ENCODE assay signal across 9 mouse cellular contexts in the genomic region with DNA sequence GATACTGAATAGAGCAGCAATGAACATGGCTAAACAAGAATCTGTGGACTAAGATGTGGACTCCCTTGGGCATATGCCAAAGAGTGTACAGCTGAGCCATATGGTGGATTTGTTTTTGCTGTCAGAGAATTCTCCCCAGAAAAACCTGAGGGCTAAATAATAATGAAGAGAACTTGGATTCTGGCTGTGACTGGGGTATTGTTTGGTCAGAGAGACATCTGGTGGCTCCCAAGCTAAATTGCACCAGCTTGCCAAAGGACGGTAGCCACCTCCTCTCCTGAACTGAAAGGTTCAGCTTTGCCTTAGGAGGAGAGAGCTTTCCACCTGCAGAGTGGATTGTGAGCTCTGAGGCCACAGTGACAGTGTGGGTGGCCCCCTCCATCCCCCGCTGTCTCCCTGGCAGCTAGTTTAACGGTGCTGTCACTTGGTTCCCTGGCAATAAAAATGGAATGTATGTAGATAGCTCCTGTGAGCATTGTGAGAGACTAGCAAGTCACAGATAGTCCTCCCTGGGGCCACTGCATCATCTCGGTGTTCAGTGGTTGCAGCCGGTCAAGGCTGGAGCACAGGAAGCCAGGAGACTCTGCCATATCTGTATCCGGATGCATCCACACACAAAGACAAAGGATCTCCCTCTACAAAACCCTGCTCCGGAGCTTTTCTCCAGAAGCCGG. TPM values are rescaled to one million over a fixed set of nuclear protein-coding genes. Genes with fewer than 3 reads are reported as not detected.
DNase-seq lines count a peak whose midpoint lies in the region; ATAC-seq and TF ChIP-seq lines count a peak whose summit lies in the region.
"Had no signal": no experiment of that assay in that cellular context is flagged by ENCODE, and none has a peak within 500 bp of the region (broad histone marks: within the 10 kb centered on the region; RNA-seq: fewer than 3 reads in every experiment).

No protein-coding gene starts in this region.

- no peak overlapping the region for H3K9ac ChIP-seq in kidney, embryonic 15.5 days
- H3K9ac ChIP-seq in embryonic facial prominence, embryonic 14.5 days (ENCODE audit: low read depth, low read length): no peak overlapping the region
- no peak overlapping the region for H3K9ac ChIP-seq in heart, embryonic 11.5 days (ENCODE audit: low read depth, low read length)

- H3K36me3 ChIP-seq in kidney, embryonic 15.5 days: no peaks in the 10 kb centered on the region
- H3K36me3 ChIP-seq in embryonic facial prominence, embryonic 14.5 days (ENCODE audit: control insufficient read depth, insufficient read depth, low read length): no peaks in the 10 kb centered on the region
- H3K36me3 ChIP-seq in heart, embryonic 11.5 days (ENCODE audit: control insufficient read depth, insufficient read depth, low read length): no peaks in the 10 kb centered on the region
- no peaks in the 10 kb centered on the region for H3K36me3 ChIP-seq in thymus, adult 2 months (ENCODE audit: control insufficient read depth, insufficient read depth, low read length)

- TF ChIP-seq POLR2A in thymus, adult 2 months (IDR thresholded peaks at IDR 0.05; ENCODE audit: control insufficient read depth, extremely low read depth, insufficient read depth, low read length, poor library complexity): no peak

- no peaks in the 10 kb centered on the region for H3K27me3 ChIP-seq in kidney, embryonic 15.5 days
- H3K27me3 ChIP-seq in embryonic facial prominence, embryonic 14.5 days (replicated peaks; ENCODE audit: control insufficient read depth, insufficient read depth, low read length): no peaks in the 10 kb centered on the region
- H3K27me3 ChIP-seq in heart, embryonic 11.5 days (ENCODE audit: control insufficient read depth, insufficient read depth, low read length): no peaks in the 10 kb centered on the region
- H3K27me3 ChIP-seq in thymus, adult 2 months (ENCODE audit: control insufficient read depth, insufficient read depth, low read length): no peaks in the 10 kb centered on the region

- TF ChIP-seq CTCF in thymus, adult 2 months (IDR thresholded peaks at IDR 0.05; ENCODE audit: borderline replicate concordance, control insufficient read depth, extremely low read depth, insufficient read depth, low read length, poor library complexity): no peak

- ATAC-seq in kidney, embryonic 15.5 days (replicated peaks; ENCODE audit: low FRiP score): no peak
- no peak for ATAC-seq in embryonic facial prominence, embryonic 14.5 days (ENCODE audit: low read depth)
- no peak for ATAC-seq in megakaryocyte, adult 5-6 weeks (ENCODE audit: poor library complexity, severe bottlenecking)
- ATAC-seq in heart, embryonic 11.5 days (replicated peaks; ENCODE audit: insufficient number of reproducible peaks, low FRiP score, low TSS enrichment): no peak

- DNase-seq in kidney, adult 11 months: peak; percentile 5
- DNase-seq in NIH3T3 (ENCODE audit: low read depth): peak; percentile 19
- peak; percentile 11 for DNase-seq in embryonic facial prominence, embryonic 14.5 days (ENCODE audit: low spot score)
- peak; percentile 43 to 58 for DNase-seq in left cerebral cortex, postnatal 14 days (ENCODE audit: low spot score in 2 of 2)
- no peak for DNase-seq in thymus, adult 2 months

- no peaks in the 10 kb centered on the region for H3K4me1 ChIP-seq in kidney, embryonic 15.5 days
- no peaks in the 10 kb centered on the region for H3K4me1 ChIP-seq in embryonic facial prominence, embryonic 14.5 days (ENCODE audit: control insufficient read depth, insufficient read depth, low read length)
- H3K4me1 ChIP-seq in heart, embryonic 11.5 days (ENCODE audit: control insufficient read depth, insufficient read depth, low read length): no peaks in the 10 kb centered on the region
- no peaks in the 10 kb centered on the region for H3K4me1 ChIP-seq in thymus, adult 2 months (replicated peaks; ENCODE audit: control insufficient read depth, insufficient read depth, low read length)

- no peak overlapping the region for H3K4me2 ChIP-seq in kidney, embryonic 15.5 days
- H3K4me2 ChIP-seq in embryonic facial prominence, embryonic 14.5 days (ENCODE audit: low read depth, low read length): no peak overlapping the region
- no peak overlapping the region for H3K4me2 ChIP-seq in heart, embryonic 11.5 days

- intact Hi-C loops in left cerebral cortex, postnatal 14 days (cut with DNase I): no loop called here

- H3K9me3 ChIP-seq in kidney, embryonic 15.5 days (replicated peaks): no peaks in the 10 kb centered on the region
- no peaks in the 10 kb centered on the region for H3K9me3 ChIP-seq in embryonic facial prominence, embryonic 14.5 days (ENCODE audit: control insufficient read depth, low read length)
- H3K9me3 ChIP-seq in heart, embryonic 11.5 days (replicated peaks; ENCODE audit: control insufficient read depth, low read length): no peaks in the 10 kb centered on the region

- 65% methylated on average over 8 of the region's 8 CpGs for WGBS in kidney, embryonic 15.5 days
- 67% methylated on average over 8 of the region's 8 CpGs for WGBS in embryonic facial prominence, embryonic 14.5 days
- 62% methylated on average over 8 of the region's 8 CpGs for WGBS in heart, embryonic 11.5 days (ENCODE audit: insufficient replicate concordance)
- 69% methylated on average over 8 of the region's 8 CpGs for WGBS in thymus, adult 2 months

- no peak overlapping the region for H3K27ac ChIP-seq in kidney, embryonic 15.5 days
- no peak overlapping the region for H3K27ac ChIP-seq in embryonic facial prominence, embryonic 14.5 days (replicated peaks; ENCODE audit: low read depth, low read length)
- no peak overlapping the region for H3K27ac ChIP-seq in heart, embryonic 11.5 days (ENCODE audit: low read depth, low read length)
- no peak overlapping the region for H3K27ac ChIP-seq in thymus, adult 2 months (ENCODE audit: control insufficient read depth, insufficient read depth, low read length)

- H3K4me3 ChIP-seq in kidney, embryonic 15.5 days (replicated peaks): no peak overlapping the region
- no peak overlapping the region for H3K4me3 ChIP-seq in embryonic facial prominence, embryonic 14.5 days (ENCODE audit: low read depth, low read length)
- H3K4me3 ChIP-seq in heart, embryonic 11.5 days (ENCODE audit: low read depth, low read length): no peak overlapping the region
- no peak overlapping the region for H3K4me3 ChIP-seq in thymus, adult 2 months (ENCODE audit: control insufficient read depth, insufficient read depth, low read length)

RNA-seq across cellular contexts. Expression of gene Ccdc70, which starts 12.2 kb away (rescaled TPM):
- not detected in 2 replicates for polyA plus RNA-seq in kidney, embryonic 15.5 days (2015; fragmentation: Nextera tagmentation; extraction: Ambion mirVana)
- not detected in 2 replicates for polyA plus RNA-seq in embryonic facial prominence, embryonic 14.5 days (2014; fragmentation: Nextera tagmentation; extraction: Ambion mirVana)
- total RNA-seq in left cerebral cortex, postnatal 14 days (2021): not detected
- total RNA-seq in megakaryocyte, adult 5-6 weeks (2015): not detected in 2 replicates
- not detected in 2 replicates for total RNA-seq in megakaryocyte, adult 5-6 weeks (2017)
- polyA plus RNA-seq in heart, embryonic 11.5 days (2014; fragmentation: Nextera tagmentation; extraction: Ambion mirVana): not detected in 2 replicates
- polyA plus RNA-seq in thymus, adult 2 months (2012; rRNA removed): not detected in 2 replicates
- total RNA-seq: heart, postnatal 14 days had no signal

RNA-seq across cellular contexts. Expression of gene Fam90a1a, which starts 23.3 kb away (rescaled TPM):
- not detected in 2 replicates for polyA plus RNA-seq in kidney, embryonic 15.5 days (2015; fragmentation: Nextera tagmentation; extraction: Ambion mirVana)
- not detected in 2 replicates for polyA plus RNA-seq in embryonic facial prominence, embryonic 14.5 days (2014; fragmentation: Nextera tagmentation; extraction: Ambion mirVana)
- not detected for total RNA-seq in left cerebral cortex, postnatal 14 days (2021)
- total RNA-seq in megakaryocyte, adult 5-6 weeks (2015): not detected in 2 replicates
- total RNA-seq in megakaryocyte, adult 5-6 weeks (2017): not detected in 2 replicates
- polyA plus RNA-seq in heart, embryonic 11.5 days (2014; fragmentation: Nextera tagmentation; extraction: Ambion mirVana): not detected in 2 replicates
- polyA plus RNA-seq in thymus, adult 2 months (2012; rRNA removed): not detected in 2 replicates
- total RNA-seq: heart, postnatal 14 days had no signal

RNA-seq across cellular contexts. Expression of gene Defb13, which starts 35.2 kb away (rescaled TPM):
- not detected in 2 replicates for polyA plus RNA-seq in kidney, embryonic 15.5 days (2015; fragmentation: Nextera tagmentation; extraction: Ambion mirVana)
- not detected in 2 replicates for polyA plus RNA-seq in embryonic facial prominence, embryonic 14.5 days (2014; fragmentation: Nextera tagmentation; extraction: Ambion mirVana)
- not detected for total RNA-seq in left cerebral cortex, postnatal 14 days (2021)
- not detected in 2 replicates for total RNA-seq in megakaryocyte, adult 5-6 weeks (2015)
- not detected in 2 replicates for total RNA-seq in megakaryocyte, adult 5-6 weeks (2017)
- polyA plus RNA-seq in heart, embryonic 11.5 days (2014; fragmentation: Nextera tagmentation; extraction: Ambion mirVana): not detected in 2 replicates
- not detected in 2 replicates for polyA plus RNA-seq in thymus, adult 2 months (2012; rRNA removed)
- total RNA-seq: heart, postnatal 14 days had no signal

RNA-seq across cellular contexts. Expression of gene Defb35, which starts 43.6 kb away (rescaled TPM):
- not detected in 2 replicates for polyA plus RNA-seq in kidney, embryonic 15.5 days (2015; fragmentation: Nextera tagmentation; extraction: Ambion mirVana)
- not detected in 2 replicates for polyA plus RNA-seq in embryonic facial prominence, embryonic 14.5 days (2014; fragmentation: Nextera tagmentation; extraction: Ambion mirVana)
- not detected for total RNA-seq in left cerebral cortex, postnatal 14 days (2021)
- total RNA-seq in megakaryocyte, adult 5-6 weeks (2015): not detected in 2 replicates
- not detected in 2 replicates for total RNA-seq in megakaryocyte, adult 5-6 weeks (2017)
- polyA plus RNA-seq in heart, embryonic 11.5 days (2014; fragmentation: Nextera tagmentation; extraction: Ambion mirVana): not detected in 2 replicates
- polyA plus RNA-seq in thymus, adult 2 months (2012; rRNA removed): not detected in 2 replicates
- total RNA-seq: heart, postnatal 14 days had no signal

RNA-seq across cellular contexts. Expression of gene Defb15, which starts 49.3 kb away (rescaled TPM):
- not detected in 2 replicates for polyA plus RNA-seq in kidney, embryonic 15.5 days (2015; fragmentation: Nextera tagmentation; extraction: Ambion mirVana)
- not detected in 2 replicates for polyA plus RNA-seq in embryonic facial prominence, embryonic 14.5 days (2014; fragmentation: Nextera tagmentation; extraction: Ambion mirVana)
- not detected for total RNA-seq in left cerebral cortex, postnatal 14 days (2021)
- total RNA-seq in megakaryocyte, adult 5-6 weeks (2015): not detected in 2 replicates
- total RNA-seq in megakaryocyte, adult 5-6 weeks (2017): not detected in 2 replicates
- polyA plus RNA-seq in heart, embryonic 11.5 days (2014; fragmentation: Nextera tagmentation; extraction: Ambion mirVana): not detected in 2 replicates
- polyA plus RNA-seq in thymus, adult 2 months (2012; rRNA removed): not detected in 2 replicates
- total RNA-seq: heart, postnatal 14 days had no signal
